Mouse (Mus musculus) layer of hippocampus, postnatal 36 days (tissue): ENCODE data around the gene Gm49661. TPM values are rescaled to one million over a fixed set of nuclear protein-coding genes. Genes with fewer than 3 reads are reported as not detected.

Source experiments
- DNase-seq, 2 experiments: peaks; one replicate each; pipeline ENCODE4 v3.0.0; 2022
- total RNA-seq, 2 experiments: library from RNA; stranded (reverse); gene quantifications; 2 replicates each; pipeline ENCODE4 v1.2.3; 2021

Gm49661 gene
- total RNA-seq, 2 experiments from 2014 or later, result not detected

- DNase-seq, result peak; percentile 89 to 94
Observed at GRCm38 (mm10) chr8:84965731-84966291, 3.4 kb downstream of the Gm49661 start.

- no peak for DNase-seq
Observed at GRCm38 (mm10) chr8:84963952-84964351, 5.3 kb downstream of the Gm49661 start.

DNA sequence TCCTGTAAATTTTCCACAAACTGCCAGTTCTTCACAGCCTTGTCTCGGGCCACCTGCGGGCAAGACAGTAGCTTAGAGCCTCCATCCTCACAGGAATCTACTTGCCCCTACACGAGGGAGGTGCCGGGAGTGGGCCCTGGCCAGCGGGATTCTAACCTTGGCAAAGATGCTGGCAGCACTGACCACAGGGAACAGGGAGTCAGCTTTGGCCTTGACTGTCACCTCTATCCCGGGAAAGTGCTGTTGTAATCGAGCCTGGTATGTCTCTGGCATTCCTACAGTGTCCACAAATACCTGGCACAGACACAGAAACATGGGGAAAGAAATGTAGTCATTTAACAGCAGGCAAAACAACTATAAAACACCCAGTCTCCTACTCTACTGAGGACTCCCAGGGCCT, 9.4 kb downstream of the Gm49661 start:
- DNase-seq, result no peak

- peak in 1 of 2 experiments; percentile 31 for DNase-seq
Observed at GRCm38 (mm10) chr8:84956768-84957167, 12.5 kb downstream of the Gm49661 start.

- DNase-seq, result no peak
Observed at GRCm38 (mm10) chr8:84952612-84953255, 16.5 kb downstream of the Gm49661 start.

GRCm38 (mm10) chr8:84949753-84950152, 19.5 kb downstream of the Gm49661 start:
- no peak for DNase-seq

DNA sequence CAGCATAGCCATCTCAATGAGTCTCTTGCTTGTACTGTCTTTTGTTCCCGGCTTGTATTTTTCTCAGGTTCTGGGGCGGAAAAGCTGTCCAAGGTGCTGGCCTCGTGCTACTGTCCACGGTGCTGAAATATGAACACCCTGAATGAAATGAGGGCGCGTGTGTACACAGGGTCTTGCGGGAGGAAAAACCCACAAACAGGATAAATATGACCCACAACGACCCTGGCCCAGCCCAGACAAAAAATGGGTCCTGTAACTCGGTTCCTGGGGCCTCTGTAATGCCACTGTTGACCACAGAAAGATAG, 22.0 kb downstream of the Gm49661 start:
- no peak for DNase-seq

DNA sequence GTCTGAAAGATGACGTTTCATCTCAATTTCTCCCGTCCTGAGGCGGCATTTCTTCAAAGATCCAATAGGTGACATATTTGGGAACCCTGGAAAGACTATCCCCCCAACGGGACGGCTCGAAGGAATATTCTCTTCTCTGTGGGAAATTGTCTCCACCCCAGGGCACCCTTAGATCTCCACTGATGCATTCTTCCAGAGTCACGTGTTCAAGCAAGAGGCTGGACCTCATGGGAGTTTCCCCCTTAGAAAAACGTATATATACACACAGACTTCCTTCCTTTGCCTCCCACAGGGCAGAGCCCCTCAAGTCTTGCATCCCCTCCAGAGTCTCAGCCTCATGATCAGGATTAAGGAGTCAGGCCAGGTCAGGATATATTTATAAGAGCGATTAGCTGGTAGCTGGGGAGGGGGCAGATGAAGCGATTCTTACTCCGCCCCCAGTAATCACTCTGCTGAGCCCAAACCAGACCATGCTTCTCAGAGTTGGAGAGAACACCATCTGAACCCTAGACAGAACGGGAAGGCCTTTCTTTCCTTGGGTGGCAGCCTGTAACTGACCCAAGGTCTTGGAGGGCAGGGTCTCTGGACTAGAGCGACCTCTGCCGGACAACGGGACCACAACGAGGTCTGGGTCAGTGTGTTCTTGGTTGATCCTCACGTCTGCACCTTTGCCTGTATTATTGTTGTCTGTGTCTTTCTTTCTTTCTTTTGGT, 22.5 kb downstream of the Gm49661 start, which contains the start of gene Rtbdn:
Rtbdn (plus strand) TSS at position 464 of the 713 bp plus-strand sequence.
- DNase-seq, result no peak

GRCm38 (mm10) chr8:84945633-84946527, 23.4 kb downstream of the Gm49661 start:
- DNase-seq, result peak in 1 of 2 experiments; percentile 21

- peak; percentile 38 to 54 for DNase-seq
Observed at GRCm38 (mm10) chr8:84945235-84945632, 24.0 kb downstream of the Gm49661 start.

DNA sequence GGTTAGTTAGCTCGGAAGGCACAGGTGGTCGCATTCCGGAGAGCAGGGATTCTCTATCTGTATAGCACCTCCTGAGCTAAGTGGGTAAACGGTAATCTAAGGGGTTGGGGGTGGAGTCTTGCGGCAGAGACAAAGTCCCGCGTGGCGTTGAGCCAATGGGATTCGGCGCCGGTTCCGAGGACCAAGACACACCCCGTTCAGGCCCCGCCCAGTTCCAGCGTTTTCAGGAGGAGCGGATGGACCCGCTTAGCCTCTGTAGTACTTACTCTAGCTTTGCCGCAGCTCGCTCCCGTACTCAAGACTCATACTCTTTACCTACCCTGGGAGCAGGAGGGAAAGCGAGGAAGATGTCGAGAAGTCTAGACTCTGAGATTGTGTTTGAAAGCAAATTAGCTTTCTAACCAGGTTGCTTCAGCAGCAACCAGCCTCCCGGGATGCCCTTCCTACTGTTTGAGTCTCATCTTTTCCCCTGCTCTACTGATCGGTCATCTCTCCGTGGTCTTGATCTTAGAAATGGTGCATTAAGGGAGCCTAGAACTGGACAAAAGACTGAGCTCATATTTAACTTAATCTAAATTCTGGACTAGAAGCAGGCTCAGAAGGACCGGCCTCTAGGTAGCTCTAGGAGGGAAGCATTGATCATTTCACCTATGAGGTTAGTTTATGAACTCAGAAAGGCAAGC, 24.6 kb downstream of the Gm49661 start:
- peak; percentile 46 to 48 for DNase-seq

DNA sequence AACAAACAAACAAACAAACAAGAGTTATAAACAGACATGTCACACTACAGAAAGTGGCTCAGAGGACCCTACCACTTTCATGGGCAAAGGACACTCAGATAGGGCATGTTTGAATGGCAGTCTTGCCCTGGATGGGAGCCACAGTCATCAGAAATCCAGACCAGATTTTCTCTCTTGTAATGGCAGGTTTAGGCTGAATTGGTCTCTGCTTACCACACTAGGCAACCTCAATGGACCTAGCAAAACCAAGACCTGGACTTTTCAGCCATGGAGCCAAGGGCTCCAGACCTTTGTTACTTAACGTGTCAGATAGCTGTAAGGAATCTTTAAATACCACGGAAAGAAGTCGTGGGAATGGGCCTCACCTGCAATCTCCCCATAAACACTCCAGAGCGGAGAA, 25.5 kb downstream of the Gm49661 start:
- DNase-seq, result no peak

DNA sequence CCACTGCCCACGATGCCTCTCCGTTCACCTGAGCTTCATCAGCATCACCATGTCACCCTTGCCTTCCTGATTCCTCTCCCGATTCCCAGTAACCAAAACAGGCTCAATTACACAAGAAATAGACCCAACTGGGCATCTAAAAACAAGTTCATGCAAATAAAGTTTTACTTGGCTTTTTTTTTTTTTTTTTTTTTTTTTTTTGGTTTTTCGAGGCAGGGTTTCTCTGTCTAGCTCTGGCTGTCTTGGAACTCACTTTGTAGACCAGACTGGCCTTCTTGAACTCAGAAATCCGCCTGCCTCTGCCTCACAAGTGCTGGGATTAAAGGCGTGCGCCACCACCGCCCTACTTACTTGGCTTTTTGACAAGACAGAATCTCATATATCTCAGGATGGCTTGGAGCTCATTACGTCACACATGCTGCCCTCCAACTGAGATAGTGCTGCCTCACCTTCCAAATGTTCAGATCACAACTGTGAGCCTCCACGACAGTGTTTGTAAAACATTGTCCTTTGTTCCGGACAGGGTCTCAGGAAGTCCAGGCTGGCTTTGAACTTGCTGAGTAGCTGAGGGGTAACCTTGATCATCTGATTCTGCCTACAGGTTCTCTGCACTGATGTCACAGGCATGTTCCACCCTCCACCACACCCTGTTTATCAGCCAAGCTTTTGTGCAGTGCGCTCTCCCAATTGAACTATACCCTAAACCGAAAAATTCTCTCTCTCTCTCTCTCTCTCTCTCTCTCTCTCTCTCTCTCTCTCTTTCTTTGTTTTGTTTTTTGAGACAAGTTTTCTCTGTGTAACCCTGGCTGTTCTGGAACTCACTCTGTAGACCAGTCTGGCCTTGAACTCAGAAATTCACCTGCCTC, 31.4 kb downstream of the Gm49661 start:
- DNase-seq, result no peak

GRCm38 (mm10) chr8:84936962-84937546, 32.2 kb downstream of the Gm49661 start, which contains the start of gene Mast1:
Mast1 (minus strand) TSS chr8:84937359.
- peak; percentile 68 to 72 for DNase-seq

GRCm38 (mm10) chr8:84936041-84936961, 32.9 kb downstream of the Gm49661 start:
- DNase-seq, result no peak

DNA sequence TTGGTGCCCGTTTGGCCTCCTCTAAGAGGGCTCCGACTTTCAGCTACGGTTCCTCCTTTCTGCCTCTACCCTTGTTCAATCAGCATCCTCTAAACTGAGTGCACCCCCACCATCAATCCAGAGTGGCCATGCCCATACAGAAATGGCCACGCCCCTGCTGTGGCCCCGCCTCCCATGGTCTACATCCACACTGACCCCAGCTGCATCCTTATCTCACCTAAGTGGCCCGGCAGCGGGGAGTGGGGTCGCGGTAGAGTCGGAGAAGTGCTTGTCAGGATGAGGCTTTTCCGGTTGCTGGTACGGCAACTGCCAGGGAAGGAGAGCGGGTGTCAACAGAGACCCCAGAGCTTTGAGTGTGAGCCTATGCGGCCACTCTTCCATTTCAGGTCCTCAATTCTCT, 33.7 kb downstream of the Gm49661 start:
- no peak for DNase-seq

DNA sequence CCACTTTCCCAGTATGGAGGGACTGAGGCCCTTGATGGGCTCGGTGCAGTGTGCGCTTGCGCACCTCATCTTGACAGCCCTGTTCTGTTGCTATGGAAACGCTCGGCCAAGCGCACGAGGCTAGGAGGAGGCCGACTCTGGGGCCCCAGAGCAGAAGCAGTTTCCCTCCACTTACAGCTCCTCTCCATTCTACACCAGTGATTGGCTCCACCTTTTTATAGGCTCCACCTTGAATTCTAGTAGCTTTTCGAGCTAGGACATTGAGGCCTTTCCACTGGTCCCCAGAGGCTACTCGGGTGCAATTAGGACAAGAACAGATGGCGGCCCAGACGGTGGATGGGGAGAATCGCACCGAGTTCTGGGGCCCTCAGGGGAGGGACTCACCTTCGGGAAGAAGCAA, 34.4 kb downstream of the Gm49661 start:
- DNase-seq, result no peak

- DNase-seq, result no peak
Observed at GRCm38 (mm10) chr8:84933767-84934559, 35.3 kb downstream of the Gm49661 start.

GRCm38 (mm10) chr8:84930582-84930981, 38.7 kb downstream of the Gm49661 start:
- no peak for DNase-seq
